In the genomic region with DNA sequence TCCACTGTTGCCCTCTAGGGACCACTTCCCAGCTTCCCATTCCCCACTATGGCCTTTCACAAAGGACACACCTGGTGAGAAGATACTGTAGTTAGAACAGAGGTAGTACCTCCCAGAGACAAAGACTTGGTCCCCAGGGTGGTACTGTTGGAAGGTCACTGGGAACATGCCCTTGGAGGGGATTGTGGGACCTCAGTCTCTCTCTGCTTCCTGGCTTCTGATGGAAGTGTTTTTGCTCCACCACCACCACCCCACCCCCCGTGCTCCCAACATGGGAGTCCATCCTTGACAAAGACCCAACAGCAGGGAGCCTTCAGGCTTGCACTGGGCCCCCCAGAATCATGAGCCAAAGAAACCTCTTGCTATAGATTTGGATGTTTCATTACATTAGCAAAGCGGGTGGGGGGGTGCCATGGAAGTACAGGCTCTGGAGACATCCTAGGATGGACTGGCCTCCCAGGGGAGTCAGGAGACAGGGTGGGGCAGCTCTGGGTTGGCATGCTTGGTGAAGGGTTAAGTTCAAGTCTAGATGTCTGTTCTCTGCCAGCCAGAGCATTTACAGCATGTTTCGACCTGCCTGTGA, we compare ENCODE assay signal across 18 mouse cellular contexts. TPM values are rescaled to one million over a fixed set of nuclear protein-coding genes. Genes with fewer than 3 reads are reported as not detected.
DNase-seq lines count a peak whose midpoint lies in the region; ATAC-seq lines count a peak whose summit lies in the region.
"Had no signal": no experiment of that assay in that cellular context is flagged by ENCODE, and none has a peak within 500 bp of the region (broad histone marks: within the 10 kb centered on the region; RNA-seq: fewer than 3 reads in every experiment).

No protein-coding gene starts in this region.

- no peak overlapping the region for H3K4me2 ChIP-seq in hindbrain, embryonic 14.5 days (replicated peaks)
- no peak overlapping the region for H3K4me2 ChIP-seq in neural tube, embryonic 13.5 days
- no peak overlapping the region for H3K4me2 ChIP-seq in neural tube, embryonic 14.5 days (ENCODE audit: low read depth, low read length)
- H3K4me2 ChIP-seq: midbrain, embryonic 13.5 days had no signal

- WGBS in hindbrain, embryonic 14.5 days, result 91% methylated on average over 3 of the region's 3 CpGs
- WGBS in hindbrain, embryonic 10.5 days, result 88% methylated on average over 3 of the region's 3 CpGs
- WGBS in neural tube, embryonic 13.5 days, result 89% methylated on average over 3 of the region's 3 CpGs
- WGBS in neural tube, embryonic 14.5 days, result 94% methylated on average over 3 of the region's 3 CpGs

- no peak for ATAC-seq in hindbrain, embryonic 14.5 days (ENCODE audit: low FRiP score)
- ATAC-seq in neural tube, embryonic 13.5 days (ENCODE audit: low read depth), result no peak
- ATAC-seq in neural tube, embryonic 14.5 days (ENCODE audit: low read depth), result no peak
- ATAC-seq: forebrain, embryonic 16.5 days; inflammation-experienced regulatory T-cells, adult 6 months; midbrain, embryonic 13.5 days had no signal

- H3K9ac ChIP-seq in hindbrain, embryonic 14.5 days, result no peak overlapping the region
- no peak overlapping the region for H3K9ac ChIP-seq in neural tube, embryonic 13.5 days
- H3K9ac ChIP-seq in neural tube, embryonic 14.5 days (replicated peaks; ENCODE audit: low read depth, low read length), result no peak overlapping the region
- H3K9ac ChIP-seq: midbrain, embryonic 13.5 days had no signal

- H3K9me3 ChIP-seq in hindbrain, embryonic 14.5 days (ENCODE audit: control insufficient read depth, low read length), result no peaks in the 10 kb centered on the region
- H3K9me3 ChIP-seq in hindbrain, embryonic 10.5 days, result no peaks in the 10 kb centered on the region
- H3K9me3 ChIP-seq in neural tube, embryonic 13.5 days, result no peaks in the 10 kb centered on the region
- H3K9me3 ChIP-seq in neural tube, embryonic 14.5 days (ENCODE audit: control insufficient read depth, low read length), result no peaks in the 10 kb centered on the region
- H3K9me3 ChIP-seq: midbrain, embryonic 13.5 days had no signal

- H3K36me3 ChIP-seq in hindbrain, embryonic 14.5 days (replicated peaks; ENCODE audit: control insufficient read depth, insufficient read depth), result peaks cover 5% of the 10 kb centered on the region; the same call in 1 of the 2 replicates
- peaks cover 69% of the 10 kb centered on the region for H3K36me3 ChIP-seq in hindbrain, embryonic 10.5 days
- peaks cover 19% of the 10 kb centered on the region; the same call in 1 of the 2 replicates for H3K36me3 ChIP-seq in neural tube, embryonic 13.5 days
- no peaks in the 10 kb centered on the region for H3K36me3 ChIP-seq in neural tube, embryonic 14.5 days (ENCODE audit: control insufficient read depth, insufficient read depth, low read length)

- H3K27ac ChIP-seq in hindbrain, embryonic 14.5 days, result peak overlapping the region; percentile 62; the same call in 1 of the 2 replicates
- no peak overlapping the region for H3K27ac ChIP-seq in hindbrain, embryonic 10.5 days
- peak overlapping the region; percentile 73; the same call in 1 of the 2 replicates for H3K27ac ChIP-seq in neural tube, embryonic 13.5 days (replicated peaks)
- H3K27ac ChIP-seq in neural tube, embryonic 14.5 days (ENCODE audit: low read depth, low read length), result 0 out of 2 replicates have a peak overlapping the region, but pooled peaks have one; percentile 67
- H3K27ac ChIP-seq: midbrain, embryonic 13.5 days had no signal

- H3K4me3 ChIP-seq in hindbrain, embryonic 14.5 days (replicated peaks; ENCODE audit: low read length), result no peak overlapping the region
- H3K4me3 ChIP-seq in hindbrain, embryonic 10.5 days, result no peak overlapping the region
- no peak overlapping the region for H3K4me3 ChIP-seq in neural tube, embryonic 13.5 days
- no peak overlapping the region for H3K4me3 ChIP-seq in neural tube, embryonic 14.5 days (ENCODE audit: low read depth, low read length)
- H3K4me3 ChIP-seq: erythroblast, embryonic 14.5 days; layer of hippocampus, adult 2 months; midbrain, embryonic 13.5 days had no signal

- DNase-seq in cerebellum, adult 11 months, result peak; percentile 23
- DNase-seq in cerebellum, postnatal 4 days (ENCODE audit: low spot score in 2 of 2), result no peak
- no peak for DNase-seq in hindbrain, embryonic 14.5 days (ENCODE audit: low spot score)
- DNase-seq in hindbrain, embryonic 10.5 days (ENCODE audit: low spot score), result no peak
- no peak for DNase-seq in neural tube, embryonic 10.5 days (ENCODE audit: extremely low spot score, low spot score)
- DNase-seq in spleen, postnatal 10 days (ENCODE audit: low spot score in 2 of 2), result no peak
- DNase-seq: adrenal gland, postnatal 10 days; liver; lung, postnatal 36 days; right cerebral cortex, postnatal 25 days; thymus, postnatal 4 days had no signal

- peaks cover 21% of the 10 kb centered on the region; the same call in 1 of the 2 replicates for H3K4me1 ChIP-seq in hindbrain, embryonic 14.5 days (replicated peaks; ENCODE audit: control insufficient read depth, insufficient read depth, low read length)
- H3K4me1 ChIP-seq in hindbrain, embryonic 10.5 days (replicated peaks), result peaks cover 62% of the 10 kb centered on the region
- peaks cover 61% of the 10 kb centered on the region for H3K4me1 ChIP-seq in neural tube, embryonic 13.5 days (replicated peaks)
- peaks cover 21% of the 10 kb centered on the region; the same call in 1 of the 2 replicates for H3K4me1 ChIP-seq in neural tube, embryonic 14.5 days (ENCODE audit: control insufficient read depth, insufficient read depth, low read length)

- H3K27me3 ChIP-seq in hindbrain, embryonic 14.5 days (ENCODE audit: control insufficient read depth, insufficient read depth, low read length), result no peaks in the 10 kb centered on the region
- no peaks in the 10 kb centered on the region for H3K27me3 ChIP-seq in hindbrain, embryonic 10.5 days (ENCODE audit: insufficient read depth, poor library complexity, severe bottlenecking)
- H3K27me3 ChIP-seq in neural tube, embryonic 13.5 days, result no peaks in the 10 kb centered on the region
- no peaks in the 10 kb centered on the region for H3K27me3 ChIP-seq in neural tube, embryonic 14.5 days (ENCODE audit: control insufficient read depth, insufficient read depth, low read length)
- H3K27me3 ChIP-seq: midbrain, embryonic 13.5 days had no signal

RNA-seq across cellular contexts. Expression of a gene that starts 14.9 kb away (rescaled TPM):
- polyA plus RNA-seq in hindbrain, embryonic 14.5 days (2014; fragmentation: Nextera tagmentation; extraction: Ambion mirVana), result 32.9 and 36.3 TPM in 2 replicates
- polyA plus RNA-seq in hindbrain, embryonic 10.5 days (2016; fragmentation: Nextera tagmentation; extraction: Ambion mirVana), result 6.4 and 6.9 TPM in 2 replicates
- 13.3 and 14.0 TPM in 2 replicates for polyA plus RNA-seq in neural tube, embryonic 13.5 days (2015; fragmentation: Nextera tagmentation; extraction: Ambion mirVana)
- polyA plus RNA-seq in neural tube, embryonic 14.5 days (2014; fragmentation: Nextera tagmentation; extraction: Ambion mirVana), result 23.9 and 24.9 TPM in 2 replicates
